Mouse (Mus musculus): ENCODE data around the gene Zdhhc18. TPM values are rescaled to one million over a fixed set of nuclear protein-coding genes. Genes with fewer than 3 reads are reported as not detected.

Zdhhc18 gene
- polyA plus RNA-seq, 1 experiment from 2014 or later, result 2.9 TPM

DNA sequence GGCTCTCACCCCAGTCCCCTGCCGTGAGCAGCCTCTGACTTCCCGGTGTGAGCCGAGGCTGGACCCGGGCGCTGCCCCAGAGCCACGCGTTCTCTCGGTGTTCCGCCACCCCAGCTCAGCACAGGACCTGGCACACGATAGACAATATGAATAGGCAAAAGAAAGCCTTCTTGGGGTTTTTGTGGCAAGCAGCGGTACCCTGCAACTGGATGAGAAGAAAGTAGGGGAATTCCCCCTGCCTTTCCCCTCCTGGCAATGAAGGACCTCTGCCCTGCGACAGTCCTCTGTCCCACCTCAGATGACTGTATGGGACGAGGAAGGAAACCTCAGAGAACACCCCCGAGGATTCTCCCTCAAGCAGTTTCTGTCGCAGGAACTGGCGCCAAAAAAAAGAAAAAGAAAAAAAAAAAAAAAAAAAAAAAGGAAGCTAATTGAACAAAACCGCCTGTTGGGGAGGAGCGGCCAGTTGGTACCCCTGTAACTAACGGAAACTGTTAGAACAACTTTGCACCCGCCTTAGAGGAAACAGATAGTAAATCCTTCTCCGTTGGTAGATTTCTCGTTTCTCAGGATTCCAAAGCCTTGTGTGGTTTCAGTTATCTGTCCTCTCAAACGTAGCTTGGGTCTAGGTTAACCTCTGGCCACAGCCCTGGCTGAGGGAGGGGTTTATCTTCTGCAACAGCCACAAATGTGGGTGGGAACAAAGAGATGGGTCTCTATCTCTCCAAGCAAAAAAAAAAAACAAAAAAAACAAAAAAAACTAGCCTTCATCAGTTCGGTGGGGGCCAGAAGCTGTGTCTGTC is 23.1 kb upstream of the Zdhhc18 start:
- Histone ChIP-seq H3K36me3 (peaks cover 10% of the 10 kb centered on the region), H3K4me3 (peak overlapping the region; percentile 86), H3K27ac (peak overlapping the region; percentile 99), H3K9me3 (no peaks in the 10 kb centered on the region), H3K27me3 (ENCODE audit: insufficient read depth, poor library complexity, severe bottlenecking) (no peaks in the 10 kb centered on the region), H3K4me1 (peaks cover 67% of the 10 kb centered on the region)
- DNase-seq (ENCODE audit: low spot score), result peak; percentile 90
- 2% methylated on average over 24 of the region's 24 CpGs for WGBS

DNA sequence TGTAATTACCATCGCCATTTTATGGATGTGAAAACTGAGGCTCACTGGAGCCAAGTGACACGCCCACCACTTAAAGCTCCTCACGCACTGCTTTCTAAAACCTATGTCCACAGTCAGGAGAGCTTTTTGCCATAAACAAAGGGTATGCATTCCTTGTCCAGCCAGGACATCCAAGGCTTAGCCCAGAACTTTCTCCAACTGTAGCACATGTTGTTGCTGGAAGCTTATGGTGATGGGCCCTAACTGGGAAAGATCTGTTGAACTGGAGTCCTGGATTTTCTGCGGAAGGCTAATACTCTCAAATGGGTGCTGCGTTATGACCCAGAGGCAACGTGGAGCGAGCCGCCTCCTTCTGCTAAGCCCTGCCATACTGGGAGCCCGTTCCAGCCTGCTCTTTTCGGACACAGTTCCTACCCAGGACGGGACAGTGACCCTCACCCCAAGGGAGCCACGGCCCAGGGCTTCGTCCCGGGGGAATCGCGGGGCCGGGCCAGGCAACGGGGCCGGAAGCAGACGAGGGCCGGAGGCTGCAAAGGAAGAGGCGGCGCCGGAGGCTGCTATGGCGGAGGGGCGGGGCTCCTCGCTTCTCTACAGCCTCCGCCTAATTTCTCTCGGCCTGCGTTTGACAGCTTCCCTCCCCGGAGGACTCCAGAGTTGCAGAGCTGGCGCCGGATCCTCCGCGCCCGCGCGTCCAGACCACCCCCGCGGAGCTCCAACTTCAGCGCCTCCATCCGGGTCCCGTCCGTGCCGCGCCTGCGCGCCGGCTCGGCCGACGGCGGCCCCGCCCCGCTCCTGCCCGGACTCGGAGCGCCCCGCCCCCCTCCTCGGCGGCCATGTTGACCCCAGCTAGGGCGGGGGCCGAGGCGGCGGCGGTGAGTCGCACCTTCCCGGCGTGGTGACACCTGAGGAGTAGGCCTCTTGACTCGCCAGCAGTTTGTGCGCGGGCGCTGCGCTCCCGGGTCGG is 22.2 kb upstream of the Zdhhc18 start, which contains the start of gene Pigv:
TSS of gene Pigv (minus strand) at position 767 of the 964 bp plus-strand sequence.
- no peaks in the 10 kb centered on the region for H3K9me3 ChIP-seq
- DNase-seq (ENCODE audit: low spot score), result peak; percentile 95
- peak within 1 kb of the TSS; percentile 86 for H3K4me3 ChIP-seq
- peak within 1 kb of the TSS; percentile 99 for H3K27ac ChIP-seq
- under 1% methylated on average over 76 of the region's 76 CpGs for WGBS
- H3K36me3 ChIP-seq, result peaks cover 14% of the 10 kb centered on the region
- H3K4me1 ChIP-seq, result peaks cover 64% of the 10 kb centered on the region
- no peaks in the 10 kb centered on the region for H3K27me3 ChIP-seq (ENCODE audit: insufficient read depth, poor library complexity, severe bottlenecking)

DNA sequence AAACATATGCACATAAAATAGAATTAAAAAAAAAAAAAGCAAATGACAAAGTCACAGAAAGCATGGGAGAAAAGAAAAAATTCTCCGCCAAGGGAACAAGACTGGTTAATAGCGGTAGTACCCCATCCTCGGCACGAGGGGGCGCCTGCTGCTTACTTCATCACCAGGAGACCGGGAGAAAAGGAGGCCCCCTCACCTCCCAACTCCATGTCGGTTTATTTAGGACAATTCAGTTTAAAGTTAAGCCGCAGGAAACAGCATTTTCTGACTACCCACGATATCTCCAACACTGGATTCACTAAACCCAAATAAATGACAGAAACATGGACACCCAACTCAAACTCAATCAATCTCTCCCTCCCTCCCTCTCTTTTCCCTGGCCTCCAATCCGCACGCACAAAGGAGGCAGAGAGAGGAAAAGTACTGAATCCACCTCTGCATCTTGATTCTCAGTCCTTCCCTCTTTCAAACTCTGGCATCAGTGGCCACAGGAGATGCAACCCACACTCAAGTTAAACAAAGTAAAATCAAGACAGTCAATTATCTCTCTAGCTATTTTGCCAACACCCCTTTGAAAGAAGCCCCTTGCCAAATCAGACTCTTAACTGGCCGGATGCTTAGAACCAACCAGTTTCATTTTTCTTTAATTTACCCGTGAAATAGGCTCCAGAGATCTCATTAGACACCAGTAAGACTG is 21.4 kb upstream of the Zdhhc18 start:
- Histone ChIP-seq H3K4me3 (peak overlapping the region; percentile 86), H3K36me3 (peaks cover 18% of the 10 kb centered on the region), H3K27ac (peak overlapping the region; percentile 99), H3K4me1 (peaks cover 56% of the 10 kb centered on the region), H3K9me3 (no peaks in the 10 kb centered on the region), H3K27me3 (ENCODE audit: insufficient read depth, poor library complexity, severe bottlenecking) (no peaks in the 10 kb centered on the region)
- WGBS, result 5% methylated on average over 13 of the region's 13 CpGs
- DNase-seq (ENCODE audit: low spot score), result no peak

DNA sequence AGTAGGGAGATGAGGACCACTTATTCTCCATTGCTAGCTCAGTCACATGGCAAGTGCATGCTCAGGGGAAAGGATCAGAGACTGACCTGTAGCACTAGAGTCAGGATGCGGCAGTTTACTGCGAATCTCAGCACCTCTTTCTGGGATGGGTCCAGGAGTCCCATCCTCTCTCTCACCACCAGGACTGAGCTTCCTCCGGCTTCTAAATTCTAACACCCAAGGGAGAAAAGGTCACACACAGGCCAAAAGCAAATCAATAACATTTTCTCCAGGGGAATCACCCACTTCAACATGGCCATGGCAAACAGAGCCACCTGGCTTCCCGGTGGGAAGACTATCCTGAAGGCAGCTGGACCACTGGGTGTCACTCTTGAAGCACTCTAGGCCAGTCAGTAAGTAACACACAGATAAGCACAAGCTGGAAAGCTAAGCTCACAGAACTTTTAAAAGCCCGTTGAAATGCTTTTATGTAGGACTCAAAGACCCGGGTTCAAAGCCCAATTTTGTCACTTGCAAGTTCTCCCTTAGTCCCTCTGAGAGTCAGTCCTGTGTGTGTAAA is 19.8 kb upstream of the Zdhhc18 start:
- no peaks in the 10 kb centered on the region for H3K9me3 ChIP-seq
- no peak overlapping the region for H3K27ac ChIP-seq
- no peaks in the 10 kb centered on the region for H3K27me3 ChIP-seq (ENCODE audit: insufficient read depth, poor library complexity, severe bottlenecking)
- no peak overlapping the region for H3K4me3 ChIP-seq
- H3K36me3 ChIP-seq, result peaks cover 29% of the 10 kb centered on the region
- 53% methylated on average over 6 of the region's 6 CpGs for WGBS
- DNase-seq (ENCODE audit: low spot score), result no peak
- H3K4me1 ChIP-seq, result peaks cover 49% of the 10 kb centered on the region

DNA sequence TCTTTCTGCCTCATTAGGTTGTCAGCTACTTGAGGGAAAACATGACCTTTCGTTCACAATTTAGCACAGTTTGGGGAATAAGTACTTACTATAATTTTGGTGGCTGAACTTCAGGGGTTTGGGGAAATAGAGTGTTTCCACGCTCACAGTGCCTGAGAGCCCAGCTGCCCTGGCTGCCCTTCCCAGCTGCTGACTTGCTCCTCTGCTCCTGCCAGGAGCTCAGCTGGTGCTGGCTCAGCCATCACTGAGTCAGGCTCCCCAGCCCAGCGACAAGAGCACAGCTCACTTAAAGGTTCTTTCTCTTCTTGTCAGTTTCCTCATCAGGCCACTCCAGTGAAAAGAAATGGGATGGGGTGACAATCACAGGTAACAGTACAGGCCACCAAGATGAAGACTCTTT is 18.6 kb upstream of the Zdhhc18 start:
- DNase-seq (ENCODE audit: low spot score), result no peak
- H3K27me3 ChIP-seq (ENCODE audit: insufficient read depth, poor library complexity, severe bottlenecking), result no peaks in the 10 kb centered on the region
- WGBS, result 77% methylated on average over 3 of the region's 3 CpGs
- H3K36me3 ChIP-seq, result peaks cover 34% of the 10 kb centered on the region
- H3K4me3 ChIP-seq, result no peak overlapping the region
- H3K27ac ChIP-seq, result no peak overlapping the region
- H3K4me1 ChIP-seq, result peaks cover 38% of the 10 kb centered on the region
- no peaks in the 10 kb centered on the region for H3K9me3 ChIP-seq

DNA sequence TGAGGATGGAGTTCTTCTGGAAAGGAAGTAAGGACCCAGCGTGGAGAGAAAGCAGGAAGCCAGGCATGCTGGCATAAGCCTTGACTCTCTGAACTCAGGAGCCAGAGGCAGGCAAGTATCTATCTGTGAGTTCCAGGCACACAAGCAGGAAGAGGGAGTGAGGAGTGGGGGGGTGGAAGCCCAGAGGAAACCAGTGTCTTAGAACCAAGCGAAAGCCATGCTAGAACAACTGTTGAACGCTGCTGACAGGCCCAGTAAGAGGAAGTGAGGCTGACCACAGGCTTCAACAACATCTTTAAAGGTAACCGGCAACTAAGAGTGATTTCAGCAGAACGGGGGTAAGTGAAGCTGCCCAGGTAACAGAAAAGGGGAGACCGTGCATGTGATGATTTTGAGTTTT is 16.2 kb upstream of the Zdhhc18 start:
- H3K4me3 ChIP-seq, result no peak overlapping the region
- H3K27me3 ChIP-seq (ENCODE audit: insufficient read depth, poor library complexity, severe bottlenecking), result no peaks in the 10 kb centered on the region
- H3K4me1 ChIP-seq, result peaks cover 20% of the 10 kb centered on the region
- no peak for DNase-seq (ENCODE audit: low spot score)
- WGBS, result 65% methylated on average over 6 of the region's 6 CpGs
- no peak overlapping the region for H3K27ac ChIP-seq
- H3K36me3 ChIP-seq, result peaks cover 45% of the 10 kb centered on the region
- H3K9me3 ChIP-seq, result no peaks in the 10 kb centered on the region

DNA sequence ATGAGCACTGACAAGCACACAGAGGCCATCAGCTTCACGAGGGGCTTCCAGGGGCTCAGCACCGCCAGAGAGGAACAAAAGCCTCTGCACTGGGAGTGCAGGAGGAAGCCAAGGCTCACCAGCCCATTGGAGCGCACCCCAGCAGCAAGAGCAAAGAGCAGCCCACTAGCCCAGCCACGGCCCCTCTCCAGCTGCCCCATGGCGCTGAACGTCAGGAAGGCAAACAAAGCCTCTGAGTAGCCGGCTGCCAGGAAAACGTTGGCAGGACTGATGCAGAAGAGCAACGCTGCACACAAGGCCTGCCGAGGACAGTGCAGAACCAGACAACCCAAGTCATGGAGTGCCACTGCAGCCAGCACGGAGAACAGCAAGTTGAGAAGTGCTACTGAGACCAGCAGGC is 15.2 kb upstream of the Zdhhc18 start:
- H3K36me3 ChIP-seq, result peaks cover 45% of the 10 kb centered on the region
- no peak for DNase-seq (ENCODE audit: low spot score)
- H3K9me3 ChIP-seq, result no peaks in the 10 kb centered on the region
- H3K4me1 ChIP-seq, result peaks cover 22% of the 10 kb centered on the region
- H3K27ac ChIP-seq, result 0 out of 2 replicates have a peak overlapping the region, but pooled peaks have one; percentile 25
- WGBS, result 70% methylated on average over 11 of the region's 11 CpGs
- no peaks in the 10 kb centered on the region for H3K27me3 ChIP-seq (ENCODE audit: insufficient read depth, poor library complexity, severe bottlenecking)
- no peak overlapping the region for H3K4me3 ChIP-seq

DNA sequence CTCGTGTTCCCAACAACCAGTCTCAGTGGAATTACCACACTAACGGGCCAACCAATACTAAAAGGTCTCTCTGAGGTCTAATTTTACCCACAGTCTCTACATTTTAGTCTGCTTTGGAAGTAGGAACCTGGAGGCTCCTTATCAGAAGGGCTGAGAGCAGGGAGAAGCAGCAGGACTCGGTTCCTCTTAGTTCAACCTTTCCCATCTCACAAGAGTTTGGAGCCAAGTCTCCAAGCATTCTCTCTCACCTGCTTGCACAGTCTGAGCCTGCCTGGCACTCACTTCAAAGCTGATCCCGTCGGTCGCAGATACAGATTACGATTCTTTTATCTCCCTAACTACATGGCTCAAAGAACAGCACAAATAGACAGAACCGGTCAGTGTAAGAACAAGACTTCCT is 13.0 kb upstream of the Zdhhc18 start:
- WGBS, result 67% methylated on average over 8 of the region's 8 CpGs
- no peak for DNase-seq (ENCODE audit: low spot score)
- Histone ChIP-seq H3K27ac (no peak overlapping the region), H3K9me3 (no peaks in the 10 kb centered on the region), H3K36me3 (peaks cover 36% of the 10 kb centered on the region), H3K4me3 (no peak overlapping the region), H3K27me3 (ENCODE audit: insufficient read depth, poor library complexity, severe bottlenecking) (no peaks in the 10 kb centered on the region), H3K4me1 (peaks cover 40% of the 10 kb centered on the region)

DNA sequence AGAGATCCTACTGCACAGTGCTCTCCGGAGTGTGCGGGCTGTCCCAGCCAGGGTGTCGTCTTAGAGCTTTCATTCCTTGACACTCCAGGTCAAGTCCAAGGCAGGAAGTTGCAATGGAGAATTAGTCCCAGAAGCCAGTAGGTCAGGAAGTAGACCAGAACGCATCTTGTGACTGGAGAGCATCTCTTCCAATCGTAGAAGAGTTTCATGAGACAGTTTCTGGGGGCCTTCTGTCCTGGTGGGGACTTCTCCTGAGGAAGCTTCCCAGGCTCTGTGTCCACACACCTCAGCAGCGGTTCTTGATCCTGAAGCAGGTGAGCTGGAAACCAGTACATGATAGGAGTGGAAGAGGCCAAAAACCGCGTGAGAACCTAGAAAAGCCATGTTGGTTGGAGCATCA is 12.5 kb upstream of the Zdhhc18 start:
- 88% methylated on average over 8 of the region's 8 CpGs for WGBS
- Histone ChIP-seq H3K4me3 (no peak overlapping the region), H3K27ac (no peak overlapping the region), H3K27me3 (ENCODE audit: insufficient read depth, poor library complexity, severe bottlenecking) (no peaks in the 10 kb centered on the region), H3K9me3 (no peaks in the 10 kb centered on the region), H3K4me1 (peaks cover 40% of the 10 kb centered on the region), H3K36me3 (peaks cover 33% of the 10 kb centered on the region)
- DNase-seq (ENCODE audit: low spot score), result no peak

DNA sequence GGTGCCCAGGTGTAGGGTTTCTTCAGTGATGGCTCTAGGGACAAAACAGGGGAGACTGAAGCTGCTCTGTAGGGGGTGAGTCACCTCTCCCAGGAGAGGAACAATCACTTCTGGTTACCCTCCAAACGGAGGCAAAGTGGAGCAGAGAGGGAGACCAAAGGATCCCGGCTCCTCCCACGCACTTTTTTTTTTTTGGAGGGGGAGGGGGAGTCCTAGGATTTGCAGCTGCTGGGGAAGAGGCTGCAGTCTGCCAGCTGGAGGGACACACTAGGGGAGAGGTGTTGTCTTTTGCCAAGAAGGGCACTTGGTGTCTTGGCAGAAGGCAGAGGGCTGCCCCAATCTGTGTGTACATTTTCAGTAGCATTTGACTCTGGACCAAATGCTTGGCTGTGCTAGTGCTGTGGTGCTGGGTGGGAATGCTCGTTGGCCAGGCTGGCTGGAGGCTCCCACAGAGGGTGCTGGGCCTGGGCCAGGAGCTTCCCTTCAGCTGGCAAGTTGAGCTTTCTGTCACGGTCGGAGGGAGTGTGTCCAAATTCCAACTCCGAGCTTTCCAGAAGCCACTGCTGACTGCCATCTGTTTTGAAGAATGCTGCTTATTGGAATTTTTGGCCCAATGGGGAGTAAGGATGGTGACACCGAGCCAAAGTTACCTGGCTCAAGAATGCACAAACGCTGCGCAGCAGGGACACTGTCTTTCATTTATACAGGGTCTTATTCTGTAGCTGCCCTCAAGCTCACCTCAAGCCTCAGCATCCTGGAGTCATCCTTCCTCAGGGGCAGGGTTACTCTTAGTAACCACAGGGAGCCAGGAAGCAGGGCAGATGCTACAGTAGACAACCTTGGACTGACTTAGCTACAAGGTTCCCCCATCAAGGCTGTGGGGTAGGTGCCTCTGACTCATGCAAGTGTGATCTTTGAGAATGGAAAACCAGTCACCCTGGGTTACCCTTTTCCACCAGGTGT is 10.5 kb upstream of the Zdhhc18 start:
- 17% methylated on average over 10 of the region's 10 CpGs for WGBS
- no peaks in the 10 kb centered on the region for H3K9me3 ChIP-seq
- peak overlapping the region; percentile 48 for H3K4me3 ChIP-seq
- peaks cover 39% of the 10 kb centered on the region for H3K4me1 ChIP-seq
- H3K27ac ChIP-seq, result peak overlapping the region; percentile 82
- no peaks in the 10 kb centered on the region for H3K27me3 ChIP-seq (ENCODE audit: insufficient read depth, poor library complexity, severe bottlenecking)
- no peak for DNase-seq (ENCODE audit: low spot score)
- peaks cover 26% of the 10 kb centered on the region for H3K36me3 ChIP-seq

DNA sequence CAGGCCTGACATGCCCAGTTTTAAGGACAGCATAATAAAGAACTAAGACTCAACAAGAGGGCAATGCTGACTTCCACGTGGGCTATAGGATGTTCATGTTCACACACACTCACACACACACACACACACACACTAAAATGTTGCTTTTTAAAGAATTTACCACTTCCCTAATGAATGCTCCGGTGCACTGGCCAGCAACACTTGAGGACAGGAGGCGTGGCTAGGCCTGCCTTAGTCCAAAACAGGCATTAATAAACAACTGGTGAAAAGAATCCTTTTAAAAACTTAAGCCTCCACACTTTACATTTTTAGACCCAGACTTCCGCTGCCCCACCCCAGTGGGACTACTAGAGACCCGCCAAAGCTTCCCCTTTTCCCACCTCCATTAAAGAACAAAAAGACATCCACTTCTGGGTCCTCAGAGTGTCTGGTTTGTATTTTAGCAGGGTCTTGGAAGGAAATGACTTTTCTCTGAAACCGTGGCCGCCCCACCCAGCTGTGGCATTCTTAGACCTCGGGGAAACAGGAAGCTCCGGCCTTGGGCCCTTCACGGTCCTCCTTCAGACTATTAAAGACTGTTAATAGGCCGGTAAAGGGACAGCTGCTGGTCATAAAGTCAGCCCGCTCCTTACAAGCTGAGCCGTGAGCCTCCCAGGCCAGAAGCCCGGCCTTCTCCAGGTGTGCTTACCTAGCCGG is 9.7 kb upstream of the Zdhhc18 start:
- peaks cover 17% of the 10 kb centered on the region for H3K36me3 ChIP-seq
- H3K27ac ChIP-seq, result peak overlapping the region; percentile 82
- H3K4me3 ChIP-seq, result peak overlapping the region; percentile 48
- WGBS, result 12% methylated on average over 15 of the region's 15 CpGs
- H3K4me1 ChIP-seq, result peaks cover 31% of the 10 kb centered on the region
- DNase-seq (ENCODE audit: low spot score), result no peak
- H3K27me3 ChIP-seq (ENCODE audit: insufficient read depth, poor library complexity, severe bottlenecking), result no peaks in the 10 kb centered on the region
- no peaks in the 10 kb centered on the region for H3K9me3 ChIP-seq
